Mouse (Mus musculus) CH12.LX (cell line): ENCODE measurements around the gene Col15a1.

Experiments used
- CTCF ChIP-seq, 2 experiments: IDR thresholded peaks in 1 of 2; conservative IDR thresholded peaks in 1 of 2; 2 replicates each; pipeline ENCODE4 v1.5.1; 2011 to 2012; ENCODE audit warnings: low read depth in 2 of 2, low read length in 2 of 2, improper control_type of control experiment in 1 of 2, inconsistent platforms in 1 of 2, mild to moderate bottlenecking in 1 of 2, moderate library complexity in 1 of 2
- E2F4 ChIP-seq: IDR thresholded peaks from 2 replicates; pipeline ENCODE4 v1.6.1; 2011; ENCODE audit warnings: low read depth, low read length, improper control_type of control experiment; ENCODE audit not compliant: insufficient replicate concordance
- IRF4 ChIP-seq: IDR thresholded peaks from 2 replicates; pipeline ENCODE4 v1.6.1; 2014; ENCODE audit warnings: low read depth, mild to moderate bottlenecking, inconsistent platforms, low read length, improper control_type of control experiment
- KAT2A ChIP-seq: IDR thresholded peaks from 2 replicates; pipeline ENCODE4 v1.6.1; 2012; ENCODE audit warnings: low read length, improper control_type of control experiment, inconsistent platforms; ENCODE audit not compliant: insufficient replicate concordance
- MAFK ChIP-seq: IDR thresholded peaks from 2 replicates; pipeline ENCODE4 v1.6.1; 2011; ENCODE audit warnings: low read length, improper control_type of control experiment; ENCODE audit not compliant: insufficient replicate concordance
- MEF2A ChIP-seq: IDR thresholded peaks from 2 replicates; pipeline ENCODE4 v1.6.1; 2014; ENCODE audit warnings: low read depth, mild to moderate bottlenecking, inconsistent platforms, low read length, improper control_type of control experiment, borderline replicate concordance
- RCOR1 ChIP-seq: conservative IDR thresholded peaks from 2 replicates; pipeline ENCODE4 v1.6.1; 2012; ENCODE audit warnings: low read depth, mild to moderate bottlenecking, inconsistent platforms, low read length, improper control_type of control experiment
- SMC3 ChIP-seq: IDR thresholded peaks from 2 replicates; pipeline ENCODE4 v1.6.1; 2011; ENCODE audit warnings: low read depth, low read length, improper control_type of control experiment
- USF1 ChIP-seq: IDR thresholded peaks from 2 replicates; pipeline ENCODE4 v1.6.1; 2014; ENCODE audit warnings: low read depth, mild to moderate bottlenecking, inconsistent platforms, low read length, improper control_type of control experiment
- ZMIZ1 ChIP-seq: IDR thresholded peaks from 2 replicates; pipeline ENCODE4 v1.6.1; 2012; ENCODE audit warnings: low read depth, mild to moderate bottlenecking, inconsistent platforms, low read length, improper control_type of control experiment

DNA sequence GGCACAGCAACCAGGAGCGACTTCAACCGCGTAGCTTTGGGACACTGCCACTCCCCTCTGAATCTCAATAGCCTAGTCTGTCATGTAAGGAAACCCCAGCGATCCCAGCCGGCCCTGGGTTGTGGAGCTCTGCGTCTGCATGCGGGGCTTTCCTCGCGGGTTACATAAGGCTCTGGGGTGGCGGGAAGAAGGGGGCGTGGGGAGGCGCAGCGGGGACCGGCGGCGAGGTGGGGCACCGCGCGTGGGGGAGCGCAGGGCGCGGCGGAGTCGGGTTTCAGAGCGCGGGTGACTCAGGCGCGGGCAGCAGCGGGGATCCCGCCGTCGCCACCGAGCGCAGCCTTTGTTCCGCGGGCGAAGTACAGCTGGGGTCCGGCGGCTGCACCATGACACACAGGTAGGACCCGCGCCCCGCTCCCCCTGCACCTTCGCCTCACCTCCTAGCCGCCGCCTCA, at the start of gene Col15a1:
- TF ChIP-seq CTCF (conservative IDR thresholded peaks at IDR 0.05 in 1 of 2, IDR thresholded peaks at IDR 0.05 in 1 of 2; ENCODE audit: low read depth in 2 of 2, low read length in 2 of 2), result no peak
- TF ChIP-seq KAT2A, result no peak
- no peak for TF ChIP-seq ZMIZ1
- TF ChIP-seq USF1, result no peak
- TF ChIP-seq RCOR1, result no peak
- no peak for TF ChIP-seq E2F4
- TF ChIP-seq IRF4, result no peak
- no peak for TF ChIP-seq SMC3
- TF ChIP-seq MEF2A, result no peak
- TF ChIP-seq MAFK, result no peak
